Comparison of ENCODE assay signal across 5 mouse cellular contexts in the genomic region with DNA sequence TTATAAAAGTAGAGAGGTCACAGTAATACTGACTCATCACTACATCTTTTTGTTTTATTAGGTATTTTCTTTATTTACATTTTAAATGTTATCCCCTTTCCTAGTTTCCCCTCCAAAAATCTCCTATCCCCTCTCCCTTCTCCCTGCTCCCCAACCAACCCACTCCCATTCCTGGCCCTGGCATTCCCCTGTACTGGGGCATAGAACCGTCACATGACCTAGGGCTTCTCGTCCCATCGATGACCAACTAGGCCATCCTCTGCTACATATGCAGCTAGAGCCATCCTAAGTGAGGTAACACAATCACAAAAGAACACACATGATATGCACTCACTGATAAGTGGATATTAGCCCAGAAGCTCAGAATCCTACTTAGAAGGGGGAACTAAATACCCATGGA. TPM values are rescaled to one million over a fixed set of nuclear protein-coding genes. Genes with fewer than 3 reads are reported as not detected.
"Had no signal": no experiment of that assay in that cellular context is flagged by ENCODE, and none has a peak within 500 bp of the region (broad histone marks: within the 10 kb centered on the region; RNA-seq: fewer than 3 reads in every experiment).

No protein-coding gene starts in this region.

RNA-seq across cellular contexts. Expression of a gene that starts 14.2 kb away (rescaled TPM):
- total RNA-seq: neutrophil, adult 5-6 weeks had no signal
- polyA plus RNA-seq: neural tube, embryonic 15.5 days; small intestine, adult 2 months; thymus, adult 2 months; thymus, postnatal 0 days had no signal
